Mouse (Mus musculus): Measurements from ENCODE around the gene Plpp1. TPM values are rescaled to one million over a fixed set of nuclear protein-coding genes. Genes with fewer than 3 reads are reported as not detected.

Plpp1 gene
- polyA plus RNA-seq, 1 experiment from 2014 or later = 53.3 TPM

GRCm38 (mm10) chr13:112829619-112830018 lies 29.0 kb downstream of the Plpp1 start:
- Histone ChIP-seq H3K36me3 (no peaks in the 10 kb centered on the region), H3K9me3 (no peaks in the 10 kb centered on the region), H3K27me3 (no peaks in the 10 kb centered on the region), H3K27ac (no peak overlapping the region), H3K4me3 (no peak overlapping the region), H3K4me2 (no peak overlapping the region), H3K9ac (no peak overlapping the region), H3K4me1 (replicated peaks) (peaks cover 16% of the 10 kb centered on the region)
- ATAC-seq (ENCODE audit: low FRiP score) = no peak
- 83% methylated on average over 2 of the region's 2 CpGs for WGBS

GRCm38 (mm10) chr13:112832589-112832988 lies 32.0 kb downstream of the Plpp1 start:
- Histone ChIP-seq H3K27me3 (no peaks in the 10 kb centered on the region), H3K36me3 (no peaks in the 10 kb centered on the region), H3K9me3 (no peaks in the 10 kb centered on the region), H3K4me3 (no peak overlapping the region), H3K9ac (no peak overlapping the region), H3K27ac (no peak overlapping the region), H3K4me1 (replicated peaks) (peaks cover 22% of the 10 kb centered on the region), H3K4me2 (no peak overlapping the region)
- no peak for ATAC-seq (ENCODE audit: low FRiP score)
- 57% methylated on average over 2 of the region's 2 CpGs for whole genome bisulfite sequencing

GRCm38 (mm10) chr13:112833253-112833894 lies 32.8 kb downstream of the Plpp1 start:
- no peak for ATAC-seq (ENCODE audit: low FRiP score)

GRCm38 (mm10) chr13:112833895-112834263 lies 33.3 kb downstream of the Plpp1 start:
- H3K9me3 ChIP-seq = no peaks in the 10 kb centered on the region
- no peak for ATAC-seq (ENCODE audit: low FRiP score)
- H3K9ac ChIP-seq = no peak overlapping the region
- H3K4me2 ChIP-seq = no peak overlapping the region
- H3K27me3 ChIP-seq = no peaks in the 10 kb centered on the region
- WGBS = 77% methylated on average over 3 of the region's 3 CpGs
- H3K27ac ChIP-seq = no peak overlapping the region
- peaks cover 22% of the 10 kb centered on the region for H3K4me1 ChIP-seq (replicated peaks)
- no peak overlapping the region for H3K4me3 ChIP-seq
- no peaks in the 10 kb centered on the region for H3K36me3 ChIP-seq

More at GRCm38 (mm10) chr13:112833253-112833894, 32.8 kb downstream of the Plpp1 start:
- no peaks in the 10 kb centered on the region for H3K27me3 ChIP-seq
- 0 out of 2 replicates have a peak overlapping the region, but pooled peaks have one; percentile 11 for H3K4me2 ChIP-seq
- no peaks in the 10 kb centered on the region for H3K36me3 ChIP-seq
- H3K9me3 ChIP-seq = no peaks in the 10 kb centered on the region
- no peak overlapping the region for H3K27ac ChIP-seq
- 52% methylated on average over 20 of the region's 20 CpGs for WGBS
- no peak overlapping the region for H3K4me3 ChIP-seq
- H3K4me1 ChIP-seq (replicated peaks) = peaks cover 22% of the 10 kb centered on the region
- H3K9ac ChIP-seq = no peak overlapping the region

GRCm38 (mm10) chr13:112835113-112835512 lies 34.5 kb downstream of the Plpp1 start:
- Histone ChIP-seq H3K4me2 (no peak overlapping the region), H3K9ac (no peak overlapping the region), H3K27me3 (no peaks in the 10 kb centered on the region), H3K4me1 (replicated peaks) (peaks cover 22% of the 10 kb centered on the region), H3K36me3 (no peaks in the 10 kb centered on the region), H3K4me3 (no peak overlapping the region), H3K27ac (no peak overlapping the region), H3K9me3 (no peaks in the 10 kb centered on the region)
- WGBS = 32% methylated on average over 12 of the region's 12 CpGs
- ATAC-seq (ENCODE audit: low FRiP score) = peak; percentile 49; the same call in 1 of the 2 replicates

GRCm38 (mm10) chr13:112836951-112837350 lies 36.4 kb downstream of the Plpp1 start:
- no peaks in the 10 kb centered on the region for H3K27me3 ChIP-seq
- H3K9ac ChIP-seq = no peak overlapping the region
- ATAC-seq (ENCODE audit: low FRiP score) = no peak
- H3K36me3 ChIP-seq = no peaks in the 10 kb centered on the region
- no peaks in the 10 kb centered on the region for H3K9me3 ChIP-seq
- H3K4me3 ChIP-seq = no peak overlapping the region
- WGBS = 79% methylated on average over 2 of the region's 2 CpGs
- H3K27ac ChIP-seq = no peak overlapping the region
- peaks cover 22% of the 10 kb centered on the region for H3K4me1 ChIP-seq (replicated peaks)
- no peak overlapping the region for H3K4me2 ChIP-seq

GRCm38 (mm10) chr13:112837621-112838155 lies 37.1 kb downstream of the Plpp1 start:
- no peaks in the 10 kb centered on the region for H3K27me3 ChIP-seq
- no peak overlapping the region for H3K27ac ChIP-seq
- peaks cover 18% of the 10 kb centered on the region for H3K4me1 ChIP-seq (replicated peaks)
- no peak for ATAC-seq (ENCODE audit: low FRiP score)
- H3K36me3 ChIP-seq = no peaks in the 10 kb centered on the region
- no peaks in the 10 kb centered on the region for H3K9me3 ChIP-seq
- no peak overlapping the region for H3K4me2 ChIP-seq
- H3K9ac ChIP-seq = no peak overlapping the region
- 87% methylated on average over 9 of the region's 9 CpGs for WGBS
- no peak overlapping the region for H3K4me3 ChIP-seq

- WGBS = 95% methylated on average over 6 of the region's 6 CpGs
These were observed 38.1 kb downstream of the Plpp1 start for GRCm38 (mm10) chr13:112838562-112839232.

GRCm38 (mm10) chr13:112840241-112841087 lies 39.9 kb downstream of the Plpp1 start:
- no peak overlapping the region for H3K9ac ChIP-seq
- no peak for ATAC-seq (ENCODE audit: low FRiP score)
- H3K36me3 ChIP-seq = peaks cover 10% of the 10 kb centered on the region
- H3K4me3 ChIP-seq = no peak overlapping the region
- WGBS = 91% methylated on average over 16 of the region's 16 CpGs
- H3K9me3 ChIP-seq = no peaks in the 10 kb centered on the region
- H3K27ac ChIP-seq = no peak overlapping the region
- no peaks in the 10 kb centered on the region; the same call in 1 of the 2 replicates for H3K4me1 ChIP-seq (replicated peaks)
- no peak overlapping the region for H3K4me2 ChIP-seq
- H3K27me3 ChIP-seq = no peaks in the 10 kb centered on the region

More at GRCm38 (mm10) chr13:112838562-112839232, 38.1 kb downstream of the Plpp1 start:
- ATAC-seq (ENCODE audit: low FRiP score) = no peak
- Histone ChIP-seq H3K36me3 (no peaks in the 10 kb centered on the region), H3K27ac (no peak overlapping the region), H3K4me1 (replicated peaks) (peaks cover 11% of the 10 kb centered on the region), H3K9ac (no peak overlapping the region), H3K4me2 (no peak overlapping the region), H3K4me3 (no peak overlapping the region), H3K9me3 (no peaks in the 10 kb centered on the region), H3K27me3 (no peaks in the 10 kb centered on the region)

- Histone ChIP-seq H3K9ac (no peak overlapping the region), H3K36me3 (peaks cover 16% of the 10 kb centered on the region), H3K27me3 (no peaks in the 10 kb centered on the region), H3K4me1 (replicated peaks) (no peaks in the 10 kb centered on the region; the same call in 1 of the 2 replicates), H3K4me3 (no peak overlapping the region), H3K4me2 (no peak overlapping the region), H3K9me3 (no peaks in the 10 kb centered on the region), H3K27ac (no peak overlapping the region)
- 96% methylated on average over 3 of the region's 3 CpGs for WGBS
- ATAC-seq (ENCODE audit: low FRiP score) = no peak
These were observed 45.3 kb downstream of the Plpp1 start for GRCm38 (mm10) chr13:112845931-112846330.

- no peak overlapping the region for H3K27ac ChIP-seq
- H3K9ac ChIP-seq = no peak overlapping the region
- H3K4me3 ChIP-seq = no peak overlapping the region
- H3K36me3 ChIP-seq = peaks cover 9% of the 10 kb centered on the region
- no peak overlapping the region for H3K4me2 ChIP-seq
- ATAC-seq (ENCODE audit: low FRiP score) = peak; percentile 43; the same call in 1 of the 2 replicates
- H3K9me3 ChIP-seq = no peaks in the 10 kb centered on the region
- H3K27me3 ChIP-seq = no peaks in the 10 kb centered on the region
- WGBS = 28% methylated on average over 17 of the region's 17 CpGs
- peaks cover 11% of the 10 kb centered on the region; the same call in 1 of the 2 replicates for H3K4me1 ChIP-seq (replicated peaks)
These were observed 53.2 kb downstream of the Plpp1 start for GRCm38 (mm10) chr13:112853710-112854316.
